Mouse (Mus musculus) embryonic facial prominence, embryonic 14.5 days (tissue): ENCODE data around the gene Trmo. TPM values are rescaled to one million over a fixed set of nuclear protein-coding genes. Genes with fewer than 3 reads are reported as not detected.
A peak's percentile ranks its signal among the peaks of the same experiment; 100 is the strongest.

Experiments
- ATAC-seq: fragments of 200-750 bp; cut with Nextera tagmentation; 2 replicates; pipeline ENCODE4 v1.8.0; 2017; ENCODE audit warnings: low read depth, moderate number of reproducible peaks, moderate TSS enrichment
- DNase-seq: peaks from one replicate; pipeline ENCODE4 v3.0.0-alpha.2; 2015; ENCODE audit warnings: low spot score
- H3K27ac ChIP-seq: fragments of 300-500 bp; sonication (generic); replicated peaks from 2 replicates; pipeline ENCODE4 v1.5.1; 2014; ENCODE audit warnings: low read depth, mild to moderate bottlenecking, low read length, moderate library complexity
- H3K27me3 ChIP-seq: fragments of 300-500 bp; sonication (generic); replicated peaks from 2 replicates; pipeline ENCODE4 v1.6.1; 2014; ENCODE audit warnings: low read length; ENCODE audit not compliant: control insufficient read depth, insufficient read depth
- H3K36me3 ChIP-seq: fragments of 300-500 bp; sonication (generic); 2 replicates; pipeline ENCODE4 v1.6.1; 2014; ENCODE audit warnings: low read length, mixed read lengths; ENCODE audit not compliant: control insufficient read depth, insufficient read depth
- H3K4me1 ChIP-seq: fragments of 300-500 bp; sonication (generic); 2 replicates; pipeline ENCODE4 v1.6.1; 2014; ENCODE audit warnings: antibody characterized with exemption, low read length; ENCODE audit not compliant: control insufficient read depth, insufficient read depth
- H3K4me2 ChIP-seq: fragments of 300-500 bp; sonication (generic); 2 replicates; pipeline ENCODE4 v1.6.1; 2014; ENCODE audit warnings: low read depth, mild to moderate bottlenecking, low read length, moderate library complexity, mixed read lengths
- H3K4me3 ChIP-seq: fragments of 300-500 bp; sonication (generic); 2 replicates; pipeline ENCODE4 v1.5.1; 2014; ENCODE audit warnings: low read depth, mild to moderate bottlenecking, low read length
- H3K9ac ChIP-seq: fragments of 300-500 bp; sonication (generic); 2 replicates; pipeline ENCODE4 v1.6.1; 2014; ENCODE audit warnings: low read depth, mild to moderate bottlenecking, low read length, moderate library complexity, mixed read lengths
- H3K9me3 ChIP-seq: fragments of 300-500 bp; sonication (generic); 2 replicates; pipeline ENCODE4 v1.6.1; 2016; ENCODE audit warnings: low read length; ENCODE audit not compliant: control insufficient read depth
- WGBS: fragments of 180-500 bp; shearing (Covaris S2); extraction: QIAGEN DNeasy Blood & Tissue Kit; methylation state at CpG from one replicate; pipeline ENCODE4 v1.1.7; 2014; 5-methylcytosine and 5-hydroxymethylcytosine counted together
- polyA plus RNA-seq: library from polyadenylated mRNA; unstranded; fragments of >200 nt; fragmentation: Nextera tagmentation; extraction: Ambion mirVana; gene quantifications from 2 replicates; pipeline ENCODE4 v1.2.1, GENCODE M21; 2014

Trmo gene
- polyA plus RNA-seq, 1 experiment from 2014 or later = 8.8 TPM

GRCm38 (mm10) chr4:46347141-46347540, 42.1 kb downstream of the Trmo start:
- Histone ChIP-seq H3K4me1 (no peaks in the 10 kb centered on the region; the same call in 1 of the 2 replicates), H3K4me3 (no peak overlapping the region), H3K9ac (no peak overlapping the region), H3K36me3 (no peaks in the 10 kb centered on the region), H3K4me2 (no peak overlapping the region), H3K27ac (no peak overlapping the region), H3K27me3 (peaks cover 96% of the 10 kb centered on the region), H3K9me3 (no peaks in the 10 kb centered on the region)
- WGBS = 3% methylated on average over 4 of the region's 4 CpGs
- ATAC-seq (no peak), DNase-seq (no peak)

- peaks cover 97% of the 10 kb centered on the region for H3K27me3 ChIP-seq
- no peaks in the 10 kb centered on the region; the same call in 1 of the 2 replicates for H3K4me1 ChIP-seq
- ATAC-seq (no peak), DNase-seq (no peak)
- peak overlapping the region; percentile 43; the same call in 1 of the 2 replicates for H3K4me3 ChIP-seq
- no peaks in the 10 kb centered on the region for H3K9me3 ChIP-seq
- H3K9ac ChIP-seq = no peak overlapping the region
- no peak overlapping the region for H3K27ac ChIP-seq
- H3K36me3 ChIP-seq = no peaks in the 10 kb centered on the region
- H3K4me2 ChIP-seq = no peak overlapping the region
- 21% methylated on average over 6 of the region's 6 CpGs for WGBS
Observed at GRCm38 (mm10) chr4:46346221-46346620, 43.0 kb downstream of the Trmo start.

GRCm38 (mm10) chr4:46345773-46346100, 43.5 kb downstream of the Trmo start:
- Histone ChIP-seq H3K9me3 (no peaks in the 10 kb centered on the region), H3K36me3 (no peaks in the 10 kb centered on the region), H3K9ac (no peak overlapping the region), H3K4me2 (no peak overlapping the region), H3K27me3 (peaks cover 97% of the 10 kb centered on the region), H3K4me3 (peak overlapping the region; percentile 43), H3K4me1 (no peaks in the 10 kb centered on the region; the same call in 1 of the 2 replicates), H3K27ac (no peak overlapping the region)
- 20% methylated on average over 3 of the region's 3 CpGs for WGBS
- no peak for ATAC-seq
- DNase-seq = no peak

GRCm38 (mm10) chr4:46345056-46345772, 44.0 kb downstream of the Trmo start:
- H3K4me2 ChIP-seq = peak overlapping the region; percentile 58
- peaks cover 97% of the 10 kb centered on the region for H3K27me3 ChIP-seq
- H3K27ac ChIP-seq = no peak overlapping the region
- WGBS = 3% methylated on average over 39 of the region's 67 CpGs
- no peak for DNase-seq
- no peaks in the 10 kb centered on the region for H3K9me3 ChIP-seq
- peak overlapping the region; percentile 43 for H3K4me3 ChIP-seq
- peak overlapping the region; percentile 30 for H3K9ac ChIP-seq
- ATAC-seq = no peak
- no peaks in the 10 kb centered on the region; the same call in 1 of the 2 replicates for H3K4me1 ChIP-seq
- H3K36me3 ChIP-seq = no peaks in the 10 kb centered on the region

GRCm38 (mm10) chr4:46344288-46344687, 44.9 kb downstream of the Trmo start:
- Histone ChIP-seq H3K4me1 (no peaks in the 10 kb centered on the region; the same call in 1 of the 2 replicates), H3K4me2 (peak overlapping the region; percentile 58), H3K4me3 (peak overlapping the region; percentile 43), H3K9me3 (no peaks in the 10 kb centered on the region), H3K36me3 (no peaks in the 10 kb centered on the region), H3K27me3 (peaks cover 97% of the 10 kb centered on the region), H3K27ac (no peak overlapping the region), H3K9ac (peak overlapping the region; percentile 30; the same call in 1 of the 2 replicates)
- DNase-seq = no peak
- peak; percentile 37; the same call in 1 of the 2 replicates for ATAC-seq
- WGBS = 1% methylated on average over 27 of the region's 51 CpGs

GRCm38 (mm10) chr4:46343596-46344260, 45.5 kb downstream of the Trmo start, which contains the start of gene Foxe1:
Gene Foxe1, plus strand, starts transcription at chr4:46343609.
- Histone ChIP-seq H3K4me3 (peak within 1 kb of the TSS; percentile 43), H3K4me2 (peak within 1 kb of the TSS; percentile 58), H3K27ac (no peak within 1 kb of the TSS; the same call in 1 of the 2 replicates), H3K4me1 (no peaks in the 10 kb centered on the region; the same call in 1 of the 2 replicates), H3K36me3 (no peaks in the 10 kb centered on the region), H3K27me3 (peaks cover 97% of the 10 kb centered on the region), H3K9ac (peak within 1 kb of the TSS; percentile 30), H3K9me3 (no peaks in the 10 kb centered on the region)
- ATAC-seq (peak; percentile 58; the same call in 1 of the 2 replicates), DNase-seq (no peak)
- 3% methylated on average over 22 of the region's 70 CpGs for WGBS

- Histone ChIP-seq H3K4me2 (peak overlapping the region; percentile 58), H3K9me3 (no peaks in the 10 kb centered on the region), H3K27me3 (peaks cover 98% of the 10 kb centered on the region), H3K4me3 (peak overlapping the region; percentile 43), H3K36me3 (no peaks in the 10 kb centered on the region), H3K27ac (no peak overlapping the region), H3K4me1 (no peaks in the 10 kb centered on the region; the same call in 1 of the 2 replicates), H3K9ac (no peak overlapping the region)
- no peak for DNase-seq
- ATAC-seq = no peak
- under 1% methylated on average over 14 of the region's 28 CpGs for WGBS
Observed at GRCm38 (mm10) chr4:46342711-46343286, 46.4 kb downstream of the Trmo start.

GRCm38 (mm10) chr4:46341831-46342680, 47.2 kb downstream of the Trmo start:
- H3K9ac ChIP-seq = no peak overlapping the region; the same call in 1 of the 2 replicates
- DNase-seq = no peak
- H3K4me3 ChIP-seq = peak overlapping the region; percentile 43
- 11% methylated on average over 22 of the region's 22 CpGs for WGBS
- no peaks in the 10 kb centered on the region for H3K9me3 ChIP-seq
- peaks cover 98% of the 10 kb centered on the region for H3K27me3 ChIP-seq
- peak overlapping the region; percentile 58 for H3K4me2 ChIP-seq
- no peak overlapping the region for H3K27ac ChIP-seq
- no peaks in the 10 kb centered on the region for H3K36me3 ChIP-seq
- no peak for ATAC-seq
- no peaks in the 10 kb centered on the region; the same call in 1 of the 2 replicates for H3K4me1 ChIP-seq
